In genomic region chr11:101226065-101226701, GRCm38 (mm10) we compare ENCODE assay signal across 8 mouse cellular contexts. TPM values are rescaled to one million over a fixed set of nuclear protein-coding genes. Genes with fewer than 3 reads are reported as not detected.
DNase-seq lines count a peak whose midpoint lies in the region; ATAC-seq and TF ChIP-seq lines count a peak whose summit lies in the region.

Gene Ezh1 (minus strand): TSS chr11:101226463.

- intact Hi-C loops in heart, adult 2 months (cut with DNase I): no loop called here

- 1% methylated on average over 55 of the region's 56 CpGs for WGBS in bone marrow, adult 2 months
- 2% methylated on average over 28 of the region's 56 CpGs for WGBS in embryonic facial prominence, embryonic 14.5 days
- WGBS in heart, adult 2 months: 1% methylated on average over 53 of the region's 56 CpGs
- WGBS in limb, embryonic 12.5 days: 1% methylated on average over 56 of the region's 56 CpGs
- WGBS in midbrain, embryonic 14.5 days: 1% methylated on average over 55 of the region's 56 CpGs

- TF ChIP-seq POLR2A in bone marrow, adult 2 months (IDR thresholded peaks at IDR 0.05; ENCODE audit: borderline replicate concordance, control insufficient read depth, low read depth, low read length): peak; percentile 89; the same call in 1 of the 2 replicates
- TF ChIP-seq POLR2A in heart, adult 2 months (IDR thresholded peaks at IDR 0.05; ENCODE audit: insufficient read depth, low read depth, low read length): peak; percentile 81

- no peaks in the 10 kb centered on the region for H3K36me3 ChIP-seq in embryonic facial prominence, embryonic 14.5 days (ENCODE audit: control insufficient read depth, insufficient read depth, low read length)
- peaks cover 20% of the 10 kb centered on the region for H3K36me3 ChIP-seq in heart, adult 2 months (ENCODE audit: control insufficient read depth, insufficient read depth, low read length)
- no peaks in the 10 kb centered on the region for H3K36me3 ChIP-seq in limb, embryonic 12.5 days
- H3K36me3 ChIP-seq in midbrain, embryonic 14.5 days (ENCODE audit: control insufficient read depth, insufficient read depth, low read length): no peaks in the 10 kb centered on the region

- H3K4me2 ChIP-seq in embryonic facial prominence, embryonic 14.5 days (ENCODE audit: low read depth, low read length): peak within 1 kb of the TSS; percentile 62
- H3K4me2 ChIP-seq in limb, embryonic 12.5 days: peak within 1 kb of the TSS; percentile 80
- peak within 1 kb of the TSS; percentile 92 for H3K4me2 ChIP-seq in midbrain, embryonic 14.5 days (ENCODE audit: low read length)

- peak; percentile 32; the same call in 1 of the 2 replicates for TF ChIP-seq CTCF in bone marrow, adult 2 months (IDR thresholded peaks at IDR 0.05; ENCODE audit: control insufficient read depth, insufficient read depth, low read length)
- TF ChIP-seq CTCF in heart, adult 2 months (IDR thresholded peaks at IDR 0.05): peak; percentile 53

- ATAC-seq in embryonic facial prominence, embryonic 14.5 days (ENCODE audit: low read depth): peak; percentile 95
- ATAC-seq in limb, embryonic 12.5 days (ENCODE audit: insufficient number of reproducible peaks, insufficient read depth, low FRiP score, low TSS enrichment, low read depth): peak; percentile 90
- peak; percentile 81; the same call in 1 of the 2 replicates for ATAC-seq in midbrain, embryonic 14.5 days (ENCODE audit: low FRiP score, low TSS enrichment)

- H3K4me3 ChIP-seq in bone marrow, adult 2 months (replicated peaks; ENCODE audit: control insufficient read depth, low read depth, low read length): peak within 1 kb of the TSS; percentile 84
- H3K4me3 ChIP-seq in embryonic facial prominence, embryonic 14.5 days (ENCODE audit: low read depth, low read length): peak within 1 kb of the TSS; percentile 88
- peak within 1 kb of the TSS; percentile 85 for H3K4me3 ChIP-seq in heart, adult 2 months
- H3K4me3 ChIP-seq in limb, embryonic 12.5 days (replicated peaks): peak within 1 kb of the TSS; percentile 93
- peak within 1 kb of the TSS; percentile 81 for H3K4me3 ChIP-seq in midbrain, embryonic 14.5 days (replicated peaks; ENCODE audit: low read depth, low read length)

- peak; percentile 77 for DNase-seq in 416B (ENCODE audit: low read depth)
- DNase-seq in embryonic facial prominence, embryonic 14.5 days (ENCODE audit: low spot score): peak; percentile 90
- peak; percentile 94 to 97 for DNase-seq in heart, adult 2 months
- peak; percentile 96 to 97 for DNase-seq in kidney, adult 8-10 months
- DNase-seq in midbrain, embryonic 14.5 days: peak; percentile 92
- DNase-seq in spleen, adult 12 weeks (ENCODE audit: low spot score): peak; percentile 91

- H3K9ac ChIP-seq in embryonic facial prominence, embryonic 14.5 days (ENCODE audit: low read depth, low read length): peak within 1 kb of the TSS; percentile 86
- peak within 1 kb of the TSS; percentile 78 for H3K9ac ChIP-seq in heart, adult 2 months (ENCODE audit: low read depth, low read length)
- peak within 1 kb of the TSS; percentile 80 for H3K9ac ChIP-seq in limb, embryonic 12.5 days (replicated peaks)
- H3K9ac ChIP-seq in midbrain, embryonic 14.5 days (replicated peaks; ENCODE audit: low read length): peak within 1 kb of the TSS; percentile 73

- H3K9me3 ChIP-seq in embryonic facial prominence, embryonic 14.5 days (ENCODE audit: control insufficient read depth, low read length): no peaks in the 10 kb centered on the region
- no peaks in the 10 kb centered on the region for H3K9me3 ChIP-seq in limb, embryonic 12.5 days
- no peaks in the 10 kb centered on the region for H3K9me3 ChIP-seq in midbrain, embryonic 14.5 days (ENCODE audit: control insufficient read depth, low read length)

- no peak for TF ChIP-seq EP300 in heart, adult 2 months (IDR thresholded peaks at IDR 0.05; ENCODE audit: insufficient read depth, low read depth, low read length)

- peak within 1 kb of the TSS; percentile 64 for H3K27ac ChIP-seq in bone marrow, adult 2 months (ENCODE audit: control insufficient read depth, insufficient read depth, low read depth, low read length, poor library complexity)
- peak within 1 kb of the TSS; percentile 61; the same call in 1 of the 2 replicates for H3K27ac ChIP-seq in embryonic facial prominence, embryonic 14.5 days (replicated peaks; ENCODE audit: low read depth, low read length)
- peak within 1 kb of the TSS; percentile 96 for H3K27ac ChIP-seq in heart, adult 2 months
- peak within 1 kb of the TSS; percentile 75 for H3K27ac ChIP-seq in limb, embryonic 12.5 days
- H3K27ac ChIP-seq in midbrain, embryonic 14.5 days (replicated peaks; ENCODE audit: low read depth, low read length): 0 out of 2 replicates have a peak within 1 kb of the TSS, but pooled peaks have one; percentile 41

- no peaks in the 10 kb centered on the region; the same call in 1 of the 2 replicates for H3K4me1 ChIP-seq in bone marrow, adult 2 months (ENCODE audit: control insufficient read depth, insufficient read depth, low read length)
- H3K4me1 ChIP-seq in embryonic facial prominence, embryonic 14.5 days (ENCODE audit: control insufficient read depth, insufficient read depth, low read length): peaks cover 28% of the 10 kb centered on the region
- peaks cover 17% of the 10 kb centered on the region for H3K4me1 ChIP-seq in heart, adult 2 months (ENCODE audit: control insufficient read depth, insufficient read depth, low read length)
- H3K4me1 ChIP-seq in limb, embryonic 12.5 days (replicated peaks): peaks cover 25% of the 10 kb centered on the region
- no peaks in the 10 kb centered on the region for H3K4me1 ChIP-seq in midbrain, embryonic 14.5 days (ENCODE audit: control insufficient read depth, insufficient read depth, low read length)

- H3K79me2 ChIP-seq in heart, adult 2 months (replicated peaks; ENCODE audit: control insufficient read depth, insufficient read depth, low read length): peaks cover 5% of the 10 kb centered on the region

- H3K27me3 ChIP-seq in embryonic facial prominence, embryonic 14.5 days (replicated peaks; ENCODE audit: control insufficient read depth, insufficient read depth, low read length): no peaks in the 10 kb centered on the region
- no peaks in the 10 kb centered on the region for H3K27me3 ChIP-seq in heart, adult 2 months (ENCODE audit: control insufficient read depth, insufficient read depth, low read length)
- H3K27me3 ChIP-seq in limb, embryonic 12.5 days: no peaks in the 10 kb centered on the region
- no peaks in the 10 kb centered on the region for H3K27me3 ChIP-seq in midbrain, embryonic 14.5 days (ENCODE audit: control insufficient read depth, insufficient read depth, low read length)

RNA-seq across cellular contexts. Expression of gene Ezh1, which starts in this region (rescaled TPM):
- polyA plus RNA-seq in bone marrow, adult 2 months (2011; ENCODE audit: insufficient read depth, insufficient read length, low replicate concordance, missing spikeins): 21.2 and 35.8 TPM in 2 replicates
- polyA plus RNA-seq in embryonic facial prominence, embryonic 14.5 days (2014; fragmentation: Nextera tagmentation; extraction: Ambion mirVana): 14.8 and 15.5 TPM in 2 replicates
- 10 to 100 TPM; 29.8 to 31.4 TPM for total RNA-seq in heart, adult 2 months (2021)
- polyA plus RNA-seq in heart, adult 2 months (2012; rRNA removed): 26.1 and 34.1 TPM in 2 replicates
- polyA plus RNA-seq in limb, embryonic 12.5 days (2016; fragmentation: Nextera tagmentation; extraction: Ambion mirVana): 14.2 and 16.4 TPM in 2 replicates
- 25.1 and 25.6 TPM in 2 replicates for polyA plus RNA-seq in midbrain, embryonic 14.5 days (2014; fragmentation: Nextera tagmentation; extraction: Ambion mirVana)

Comparison
In these comparisons a context has a peak if more than half of its experiments do, and no peak if none do; other contexts are left out.
1. Peak in every context shown above with its lines: DNase-seq, ATAC-seq, H3K4me3 ChIP-seq and H3K27ac ChIP-seq.
2. H3K27ac ChIP-seq: peak in every context shown above with its lines; median percentile 96 in heart, adult 2 months; 75 in limb, embryonic 12.5 days; 64 in bone marrow, adult 2 months; 61 in embryonic facial prominence, embryonic 14.5 days; 41 in midbrain, embryonic 14.5 days.